Mouse (Mus musculus) heart, postnatal 36 days (tissue): ENCODE data around the gene Sec31a. TPM values are rescaled to one million over a fixed set of nuclear protein-coding genes. Genes with fewer than 3 reads are reported as not detected.
A peak's percentile ranks its signal among the peaks of the same experiment; 100 is the strongest.

Source experiments
- DNase-seq, 2 experiments: peaks; one replicate each; pipeline ENCODE4 v3.0.0; 2021 to 2022
- intact Hi-C: fragments of 180-260 bp; cut with DNase I; formaldehyde crosslinking; loops from one replicate; pipeline ENCODE4 v1.15.1; 2025
- total RNA-seq, 2 experiments: library from RNA; stranded (reverse); gene quantifications; 2 replicates each; pipeline ENCODE4 v1.2.3; 2021

Sec31a gene
- total RNA-seq, 2 experiments from 2014 or later: 109 TPM

GRCm38 (mm10) chr5:100414474-100415196 is 1.4 kb downstream of the Sec31a start:
- intact Hi-C loops: loop anchor here (5.0 kb wide), 2 partner anchors 103 to 437 kb away; partner anchors contain the start of genes 4930524J08Rik, Cops4 and Hnrnpd
- no peak for DNase-seq

- intact Hi-C loops: no loop called here
- no peak for DNase-seq
Measured at GRCm38 (mm10) chr5:100412886-100413285, 3.1 kb downstream of the Sec31a start.

GRCm38 (mm10) chr5:100410281-100410680 is 5.8 kb downstream of the Sec31a start:
- DNase-seq: no peak
- intact Hi-C loops: no loop called here

GRCm38 (mm10) chr5:100408485-100408884 is 7.5 kb downstream of the Sec31a start:
- DNase-seq: no peak
- intact Hi-C loops: no loop called here

- no peak for DNase-seq
- intact Hi-C loops: no loop called here
Measured at GRCm38 (mm10) chr5:100396753-100397152, 19.3 kb downstream of the Sec31a start.

- intact Hi-C loops: no loop called here
- DNase-seq: no peak
Measured at GRCm38 (mm10) chr5:100393681-100394080, 22.4 kb downstream of the Sec31a start.

GRCm38 (mm10) chr5:100392436-100392955 is 23.5 kb downstream of the Sec31a start:
- intact Hi-C loops: no loop called here
- no peak for DNase-seq

GRCm38 (mm10) chr5:100383782-100384510 is 32.1 kb downstream of the Sec31a start:
- intact Hi-C loops: no loop called here
- DNase-seq: no peak

- intact Hi-C loops: no loop called here
- no peak for DNase-seq
Measured at GRCm38 (mm10) chr5:100381094-100381493, 34.9 kb downstream of the Sec31a start.

GRCm38 (mm10) chr5:100380277-100380676 is 35.8 kb downstream of the Sec31a start:
- no peak for DNase-seq
- intact Hi-C loops: no loop called here

GRCm38 (mm10) chr5:100378981-100379380 is 37.1 kb downstream of the Sec31a start:
- intact Hi-C loops: no loop called here
- DNase-seq: no peak

- no peak for DNase-seq
- intact Hi-C loops: no loop called here
Measured at GRCm38 (mm10) chr5:100378211-100378610, 37.8 kb downstream of the Sec31a start.

- no peak for DNase-seq
- intact Hi-C loops: no loop called here
Measured at GRCm38 (mm10) chr5:100377376-100377775, 38.7 kb downstream of the Sec31a start.

- intact Hi-C loops: loop anchor here (5.0 kb wide), 1 partner anchor 163 kb away; no protein-coding TSS in a partner anchor
- DNase-seq: no peak
Measured at GRCm38 (mm10) chr5:100374703-100375102, 41.3 kb downstream of the Sec31a start.

- DNase-seq: peak in 1 of 2 experiments; percentile 32
- intact Hi-C loops: loop anchor here (5.0 kb wide), 1 partner anchor 163 kb away; no protein-coding TSS in a partner anchor
Measured at GRCm38 (mm10) chr5:100373952-100374351, 42.1 kb downstream of the Sec31a start.

GRCm38 (mm10) chr5:100370919-100371318 is 45.1 kb downstream of the Sec31a start:
- intact Hi-C loops: loop anchor here (5.0 kb wide), 1 partner anchor 166 kb away; no protein-coding TSS in a partner anchor
- DNase-seq: no peak

- DNase-seq: peak; percentile 44 to 50
- intact Hi-C loops: loop anchor here (5.0 kb wide), 1 partner anchor 167 kb away; no protein-coding TSS in a partner anchor
Measured at GRCm38 (mm10) chr5:100369825-100370459, 46.1 kb downstream of the Sec31a start.

GRCm38 (mm10) chr5:100369093-100369492 is 46.9 kb downstream of the Sec31a start:
- peak in 1 of 2 experiments; percentile 17 for DNase-seq

GRCm38 (mm10) chr5:100368527-100368926 is 47.5 kb downstream of the Sec31a start:
- intact Hi-C loops: no loop called here
- DNase-seq: no peak

More at GRCm38 (mm10) chr5:100369093-100369492, 46.9 kb downstream of the Sec31a start:
- intact Hi-C loops: no loop called here

GRCm38 (mm10) chr5:100367051-100367450 is 49.0 kb downstream of the Sec31a start:
- intact Hi-C loops: no loop called here
- DNase-seq: no peak

- DNase-seq: no peak
- intact Hi-C loops: no loop called here
Measured at GRCm38 (mm10) chr5:100360296-100360695, 55.7 kb downstream of the Sec31a start.
